Mouse (Mus musculus) spleen, adult 2 months (tissue): ENCODE measurements at regions not wholly inside any gene's neighbourhood (a gene's known extent, or its start where the extent isn't known, plus 50 kb on each side); places are given as distances from the start of the nearest gene placed in this dataset.

Experiments used
- CTCF ChIP-seq: fragments of 200-500 bp; IDR thresholded peaks from 2 replicates; pipeline ENCODE4 v1.5.1; 2011; ENCODE audit warnings: mild to moderate bottlenecking, inconsistent platforms; ENCODE audit not compliant: insufficient read depth, insufficient read length, insufficient replicate concordance; ENCODE audit errors: extremely low read depth
- POLR2A ChIP-seq: fragments of 200-500 bp; IDR thresholded peaks from 2 replicates; pipeline ENCODE4 v1.6.1; 2011; ENCODE audit warnings: low read depth, low read length, inconsistent platforms

- TF ChIP-seq CTCF (no peak), POLR2A (no peak)
Measured at GRCm38 (mm10) chr15:92973651-92974229, 301.2 kb downstream of the Gxylt1 start.
